Mouse (Mus musculus): ENCODE measurements around the gene Psmd14. TPM values are rescaled to one million over a fixed set of nuclear protein-coding genes. Genes with fewer than 3 reads are reported as not detected.
A peak's percentile ranks its signal among the peaks of the same experiment; 100 is the strongest.

The Psmd14 gene
- 10 to 100 TPM; 64.7 to 64.8 TPM for total RNA-seq (2021)
- long read RNA-seq, experiment 1, transcript Psmd14-201 (12 exons, 1,541 nt), result major isoform, 42 of 45 reads
- long read RNA-seq, experiment 1, partial matches to known transcripts, result 1 of 45 reads
- long read RNA-seq, experiment 1, other reads (novel, unspliced or antisense), result 2 of 45 reads
- long read RNA-seq, experiment 2, transcript Psmd14-201 (12 exons, 1,541 nt), result major isoform, 23 of 24 reads
- long read RNA-seq, experiment 2, partial matches to known transcripts, result 0 of 24 reads
- long read RNA-seq, experiment 2, other reads (novel, unspliced or antisense), result 1 of 24 reads

GRCm38 (mm10) chr2:61711108-61712040, at the start of gene Psmd14:
Psmd14 (plus strand) TSS chr2:61711694.
- peak; percentile 89 to 94 for DNase-seq

DNA sequence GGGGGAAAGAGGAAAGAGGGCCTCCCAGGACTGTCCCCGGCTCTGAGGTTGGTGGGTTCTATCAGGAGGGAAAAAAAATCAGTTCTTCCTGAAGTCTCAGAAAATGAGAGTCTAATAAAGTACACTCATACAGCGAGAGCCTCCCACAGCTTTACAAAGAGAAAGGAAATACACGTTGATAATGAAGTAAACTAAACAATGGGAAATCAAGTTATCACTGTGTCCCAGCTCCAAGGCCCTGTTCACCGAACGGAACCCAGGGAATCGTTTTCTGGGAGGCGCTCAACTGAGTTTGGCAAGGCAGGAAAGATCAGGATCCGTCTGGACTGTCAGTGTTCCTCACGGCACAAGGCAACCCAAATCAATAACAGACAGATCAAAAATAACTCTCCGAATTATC, 48.7 kb upstream of the Psmd14 start:
- DNase-seq, result peak in 1 of 2 experiments; percentile 18

DNA sequence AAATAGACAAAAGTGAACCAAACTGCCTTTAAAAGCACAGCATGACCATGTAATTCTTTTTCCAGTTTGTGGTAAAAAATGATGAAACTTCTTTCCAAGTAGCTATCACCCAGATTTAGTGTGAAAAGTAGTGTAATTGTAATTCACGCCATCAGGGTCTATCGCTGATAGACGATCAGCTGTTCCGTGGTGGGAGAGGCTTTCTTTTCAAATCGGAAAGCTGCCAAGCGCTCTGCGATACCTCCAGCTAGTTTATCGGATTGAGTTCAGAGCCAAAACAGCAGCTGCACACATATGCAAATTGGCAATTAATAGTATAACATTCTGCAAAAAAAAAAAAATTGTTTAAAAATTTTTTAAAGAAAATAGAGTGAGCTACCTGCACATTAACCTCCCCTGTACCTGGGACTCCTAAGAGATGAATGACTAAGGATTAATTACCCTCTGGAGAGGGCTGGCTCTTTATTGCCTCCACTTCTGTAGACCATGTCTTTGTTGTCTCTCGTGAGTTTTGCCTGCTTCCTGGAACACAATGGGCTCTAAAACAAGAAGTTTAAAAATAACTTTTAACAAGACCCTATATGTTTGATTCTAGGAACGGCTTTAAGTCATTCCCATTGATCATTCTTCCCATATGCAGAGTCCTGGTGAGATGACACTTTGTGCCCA, 47.8 kb upstream of the Psmd14 start:
- DNase-seq, result no peak

DNA sequence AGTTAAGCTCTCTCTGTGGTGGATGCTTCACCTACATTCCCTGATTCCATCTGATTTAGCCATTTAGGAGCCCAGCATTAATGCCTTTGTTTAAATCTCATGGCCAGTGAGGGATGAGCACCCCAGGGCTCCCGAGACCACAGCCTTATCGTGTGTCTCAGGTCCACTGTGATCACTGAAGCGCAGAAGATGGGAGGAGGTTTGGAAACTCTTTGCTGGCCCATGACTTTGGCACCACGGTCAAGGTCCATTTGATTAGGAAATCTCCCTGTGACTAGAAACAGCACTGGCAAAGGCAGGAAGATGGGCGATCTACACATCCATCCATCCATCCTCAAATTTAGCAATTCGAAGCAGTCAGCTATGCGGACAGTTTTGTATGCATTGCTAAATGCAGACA, 44.1 kb upstream of the Psmd14 start:
- DNase-seq, result no peak

DNA sequence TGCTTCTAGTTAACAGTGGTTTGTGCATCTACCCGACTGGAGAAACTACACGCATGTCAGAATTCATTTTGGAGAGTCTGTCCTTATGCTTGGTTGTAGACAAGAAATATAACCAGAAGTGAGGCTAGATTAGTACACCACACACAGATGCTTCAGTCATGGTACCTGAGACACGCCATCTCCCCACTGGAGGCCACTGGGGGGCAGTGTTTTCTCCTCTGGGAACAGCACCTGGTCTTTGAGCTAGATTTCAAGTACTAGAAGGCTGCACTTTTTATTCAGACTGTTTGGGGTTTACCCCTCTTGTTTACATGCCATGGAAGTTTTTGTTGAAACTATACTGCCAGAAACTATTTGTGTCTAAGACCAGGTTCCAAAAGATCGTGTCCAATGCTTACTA, 43.2 kb upstream of the Psmd14 start:
- peak; percentile 14 to 68 for DNase-seq

DNA sequence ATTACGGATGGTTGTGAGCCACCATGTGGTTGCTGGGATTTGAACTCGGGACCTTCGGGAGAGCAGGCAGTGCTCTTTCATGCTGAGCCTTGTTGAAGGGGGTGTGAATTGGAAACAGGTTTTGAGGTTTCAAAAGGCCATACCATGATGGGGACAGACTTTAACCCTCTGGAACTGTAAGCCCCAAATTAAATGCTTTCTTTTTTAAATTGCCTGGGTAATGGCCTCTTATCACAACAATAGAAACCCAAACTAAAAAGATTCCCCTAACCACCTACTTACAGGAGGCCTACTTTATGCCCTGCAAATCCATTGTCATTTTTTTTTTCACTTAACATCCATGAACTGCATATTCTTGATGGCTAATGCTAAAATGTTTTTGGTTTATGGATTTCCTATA, 36.9 kb upstream of the Psmd14 start:
- no peak for DNase-seq

- DNase-seq, result no peak
These were observed 29.9 kb upstream of the Psmd14 start for GRCm38 (mm10) chr2:61681572-61681971.

DNA sequence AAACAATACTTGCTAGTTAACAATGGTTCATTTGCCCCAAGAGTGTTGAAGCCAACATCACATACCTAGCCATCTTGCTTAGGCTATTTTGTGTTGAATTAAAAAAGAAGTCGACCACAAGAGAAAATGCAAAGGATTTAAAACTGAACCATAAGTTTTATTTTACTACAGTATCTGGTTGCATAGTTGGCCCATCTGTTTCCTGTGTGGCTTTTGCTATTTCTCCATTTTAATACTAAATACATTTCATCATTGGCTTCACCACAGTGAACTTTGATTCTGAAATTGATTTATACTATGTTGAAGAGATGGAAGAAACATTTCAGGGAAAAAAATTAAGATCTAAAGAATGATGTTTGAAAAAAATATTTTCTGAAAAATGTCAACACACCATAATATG, 25.0 kb upstream of the Psmd14 start:
- DNase-seq, result no peak

DNA sequence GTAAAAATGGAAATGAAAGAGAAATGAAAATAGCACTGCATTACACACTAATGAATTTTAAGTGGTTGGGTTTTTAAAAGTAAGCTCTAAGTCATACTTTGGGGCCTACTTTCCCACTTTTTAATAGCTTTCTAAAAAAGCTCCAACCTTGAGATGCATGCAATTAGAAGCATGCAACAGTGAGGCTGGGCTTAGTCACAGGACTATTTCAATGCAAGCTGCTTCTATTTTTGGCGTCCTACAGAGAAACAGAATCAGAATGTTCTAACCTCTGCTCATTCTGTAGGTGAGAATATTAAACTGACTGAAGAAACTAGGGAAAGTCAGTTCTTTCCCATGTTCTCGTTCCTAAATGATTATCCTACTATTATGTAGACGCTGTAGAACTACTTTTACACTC, 22.4 kb upstream of the Psmd14 start:
- peak in 1 of 2 experiments; percentile 13 for DNase-seq

GRCm38 (mm10) chr2:61709570-61709969, 1.9 kb upstream of the Psmd14 start:
- DNase-seq, result no peak

DNA sequence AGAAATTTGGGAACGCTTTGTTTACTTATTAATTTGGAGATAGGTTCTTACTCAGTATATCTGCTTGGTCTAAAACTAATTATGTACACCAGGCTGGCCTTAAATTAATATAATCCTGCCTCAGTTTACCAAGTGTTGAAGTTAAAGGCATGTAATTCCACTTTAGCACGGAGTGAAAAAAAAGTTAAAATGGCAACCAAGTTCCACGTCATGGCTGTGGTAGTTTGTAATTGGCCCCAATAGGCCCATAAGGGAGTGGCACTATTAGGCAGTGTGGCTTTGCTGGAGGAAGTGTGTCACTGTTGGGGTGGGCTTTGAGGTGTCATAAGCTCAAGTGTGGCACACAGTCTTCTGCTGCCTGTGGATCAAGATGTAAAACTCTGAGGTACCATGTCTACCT, 1.0 kb downstream of the Psmd14 start:
- DNase-seq, result no peak

- no peak for DNase-seq
These were observed 11.0 kb downstream of the Psmd14 start for GRCm38 (mm10) chr2:61722401-61722982.

DNA sequence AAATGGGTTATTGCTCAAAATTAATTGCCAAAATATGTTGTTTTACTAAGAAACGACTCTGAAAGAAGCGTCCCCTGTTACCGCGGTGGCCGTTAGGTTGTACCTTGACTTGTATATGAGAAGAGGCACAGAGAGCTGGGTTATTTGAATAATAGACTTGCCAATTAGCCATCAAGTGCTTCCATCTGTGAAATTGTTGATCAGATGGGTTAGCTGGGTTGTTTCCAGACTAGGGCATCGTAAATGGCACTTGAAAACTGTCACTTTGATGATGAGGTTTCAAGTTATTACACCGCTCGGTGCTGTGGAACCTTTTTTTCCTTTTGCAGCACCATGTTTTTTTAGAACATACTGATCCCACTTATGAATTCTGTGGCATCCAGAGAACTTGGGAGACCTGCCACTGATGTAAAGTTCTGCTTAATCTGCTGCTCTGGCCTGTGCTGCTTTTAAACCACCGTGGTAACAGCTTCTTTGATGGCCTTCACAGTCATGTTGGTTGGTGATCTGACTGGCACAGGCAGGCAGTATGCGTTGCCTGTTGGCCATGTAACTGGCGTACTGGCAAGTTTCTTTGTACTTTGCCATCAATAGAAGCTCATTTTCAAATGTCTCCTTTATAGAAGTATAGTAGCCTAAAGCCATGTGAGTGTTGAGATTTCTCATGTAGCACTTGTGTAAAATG, 21.4 kb downstream of the Psmd14 start:
- DNase-seq, result no peak

- DNase-seq, result no peak
These were observed 22.7 kb downstream of the Psmd14 start for GRCm38 (mm10) chr2:61734175-61734574.

GRCm38 (mm10) chr2:61746051-61746450, 34.6 kb downstream of the Psmd14 start:
- DNase-seq, result no peak

- no peak for DNase-seq
These were observed 35.1 kb downstream of the Psmd14 start for GRCm38 (mm10) chr2:61746580-61746979.

DNA sequence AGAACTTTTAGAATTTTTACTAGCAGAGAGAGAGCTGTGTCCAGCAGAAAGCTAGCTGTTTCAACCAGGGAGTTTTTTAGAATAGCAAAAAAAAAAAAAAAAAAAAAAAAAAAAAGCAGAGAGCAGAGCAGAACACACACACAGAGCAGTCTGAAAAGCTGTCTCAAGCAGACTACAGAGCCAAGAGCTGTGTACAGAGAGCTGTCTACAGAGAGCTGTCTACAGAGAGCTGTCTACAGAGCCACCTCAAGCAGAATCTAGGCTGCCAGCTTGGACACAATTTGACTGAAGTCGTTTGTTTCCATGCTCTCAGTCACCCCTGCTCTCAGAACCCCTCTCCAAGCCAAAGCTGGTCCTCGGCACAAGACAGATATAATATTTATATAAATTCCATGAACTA, 35.9 kb downstream of the Psmd14 start:
- no peak for DNase-seq

DNA sequence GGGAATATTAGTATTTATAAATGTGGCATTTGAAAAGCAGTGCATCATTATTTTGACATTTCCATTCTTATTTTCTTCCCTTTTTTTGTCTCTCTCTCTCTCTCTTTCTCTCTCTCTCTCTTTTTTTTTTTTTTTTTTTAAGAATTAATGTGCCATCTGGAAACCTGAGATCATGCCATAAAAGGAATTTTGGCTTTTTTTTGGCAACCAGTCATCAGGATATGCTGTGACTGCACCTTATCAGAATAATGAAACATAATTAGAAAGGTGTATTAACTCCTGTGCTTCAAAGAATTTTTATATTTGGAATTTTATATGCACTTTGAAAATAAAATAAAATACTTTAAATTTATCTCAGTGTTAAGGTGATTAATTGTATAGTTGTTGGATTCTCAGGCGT, 39.2 kb downstream of the Psmd14 start:
- DNase-seq, result no peak

DNA sequence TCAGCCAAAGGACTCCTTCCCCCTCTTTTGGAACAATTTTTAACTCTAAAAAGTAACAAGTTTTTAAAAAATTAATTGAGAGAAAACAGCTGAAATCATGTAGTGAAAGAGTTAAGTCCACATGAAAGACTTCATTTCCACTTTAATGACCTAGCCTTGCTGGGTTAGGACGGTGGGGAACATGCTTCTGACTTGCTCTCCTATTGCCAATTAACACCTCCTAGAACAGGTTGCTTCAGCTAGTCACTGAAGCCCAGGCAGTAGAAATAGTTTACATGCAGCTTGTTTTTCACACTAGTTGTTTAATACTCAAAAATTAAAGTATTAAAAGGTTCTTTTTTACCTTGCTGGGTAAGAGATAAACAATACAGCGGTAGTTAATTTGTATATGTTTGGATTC, 39.8 kb downstream of the Psmd14 start:
- DNase-seq, result no peak

GRCm38 (mm10) chr2:61752362-61752761, 40.9 kb downstream of the Psmd14 start:
- DNase-seq, result no peak

- no peak for DNase-seq
These were observed 43.5 kb downstream of the Psmd14 start for GRCm38 (mm10) chr2:61754989-61755388.
